Mouse (Mus musculus): ENCODE results near the gene Trnau1ap.
A peak's percentile ranks its signal among the peaks of the same experiment; 100 is the strongest.
"Not testable (repeated sequence)": the region's sequence is repeated elsewhere in the genome, so short reads cannot be mapped to it uniquely, and the experiment has no call there.

Gene Trnau1ap

DNA sequence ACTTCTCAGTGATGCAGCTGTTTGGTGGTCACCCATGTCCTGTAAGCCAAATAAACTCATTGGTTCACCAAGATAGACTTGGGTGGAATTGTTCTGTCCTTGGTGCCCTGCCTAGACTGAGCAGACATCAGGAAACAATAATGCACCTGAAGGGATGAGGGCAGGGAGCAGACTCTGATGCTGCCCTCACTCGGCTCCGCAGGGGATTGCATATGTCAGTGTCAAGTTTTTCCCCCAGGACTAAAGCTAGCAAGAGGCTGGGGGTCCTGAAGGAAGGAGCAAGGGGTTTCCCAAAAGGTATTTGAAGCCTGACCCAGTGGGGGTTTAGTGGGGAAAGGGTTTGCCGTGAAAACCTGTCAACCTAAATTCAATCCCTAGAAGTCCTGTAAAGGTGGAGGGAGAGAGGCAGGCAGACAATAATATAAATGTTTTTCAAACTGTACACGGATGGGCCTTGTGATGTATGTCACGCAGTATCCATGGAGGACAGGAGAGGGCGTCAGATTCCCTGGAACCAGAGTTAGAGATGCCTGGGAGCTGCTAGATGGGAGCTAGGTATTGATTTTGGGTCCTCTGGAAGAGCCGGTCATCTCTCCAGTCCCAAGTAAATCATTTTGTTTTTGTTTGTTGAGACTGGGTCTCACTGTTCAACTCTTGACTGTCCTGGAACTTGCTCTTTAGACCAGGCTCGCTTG is 33.5 kb downstream of the Trnau1ap start:
- DNase-seq = no peak

DNA sequence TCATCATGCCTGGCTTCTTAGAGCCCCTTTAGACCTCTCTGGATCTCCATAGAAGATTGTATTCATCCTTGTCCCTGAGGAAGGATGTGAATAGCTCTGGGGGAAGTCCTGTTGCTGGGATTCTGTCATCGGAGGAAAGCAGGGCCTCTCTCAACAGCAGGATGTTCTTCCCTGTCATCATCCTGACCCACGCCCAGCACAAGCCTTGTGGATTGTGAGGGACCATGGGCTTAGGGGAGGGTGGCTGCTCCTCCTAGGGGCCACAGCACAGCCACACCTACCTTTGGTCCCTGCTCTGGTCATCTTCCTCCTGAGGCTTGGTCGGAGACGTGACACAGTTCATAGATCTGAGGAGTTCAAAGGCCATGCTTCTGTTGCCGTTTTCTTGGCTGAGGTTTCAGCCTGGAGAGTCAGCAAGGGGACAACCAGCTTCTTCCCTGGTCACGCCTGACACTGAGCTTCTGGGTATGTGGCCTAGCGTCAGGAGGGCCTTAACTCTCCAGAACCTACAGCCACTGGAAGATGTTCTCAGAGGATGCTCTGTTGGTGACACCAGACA is 35.6 kb downstream of the Trnau1ap start:
- DNase-seq = peak; percentile 31

DNA sequence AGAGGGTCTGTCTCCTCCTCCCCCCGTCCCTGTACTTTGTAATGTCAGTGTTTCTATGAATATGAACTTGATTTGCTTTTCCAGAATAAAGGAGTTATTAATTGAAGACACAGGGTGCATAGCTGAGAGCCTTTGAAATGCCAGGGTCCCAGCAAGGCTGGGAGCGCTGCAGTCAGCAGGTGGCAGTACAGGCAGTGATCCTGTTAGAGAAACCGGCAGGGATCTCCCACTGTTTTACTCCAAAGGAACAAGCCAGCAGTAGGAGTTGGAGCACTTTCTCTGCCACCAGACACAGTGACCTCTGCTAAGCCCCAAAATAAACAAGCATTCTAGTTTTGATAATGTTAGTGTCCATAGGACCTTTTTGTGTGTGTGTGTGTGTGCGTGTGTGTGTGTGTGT is 36.4 kb downstream of the Trnau1ap start:
- DNase-seq = peak; percentile 84

DNA sequence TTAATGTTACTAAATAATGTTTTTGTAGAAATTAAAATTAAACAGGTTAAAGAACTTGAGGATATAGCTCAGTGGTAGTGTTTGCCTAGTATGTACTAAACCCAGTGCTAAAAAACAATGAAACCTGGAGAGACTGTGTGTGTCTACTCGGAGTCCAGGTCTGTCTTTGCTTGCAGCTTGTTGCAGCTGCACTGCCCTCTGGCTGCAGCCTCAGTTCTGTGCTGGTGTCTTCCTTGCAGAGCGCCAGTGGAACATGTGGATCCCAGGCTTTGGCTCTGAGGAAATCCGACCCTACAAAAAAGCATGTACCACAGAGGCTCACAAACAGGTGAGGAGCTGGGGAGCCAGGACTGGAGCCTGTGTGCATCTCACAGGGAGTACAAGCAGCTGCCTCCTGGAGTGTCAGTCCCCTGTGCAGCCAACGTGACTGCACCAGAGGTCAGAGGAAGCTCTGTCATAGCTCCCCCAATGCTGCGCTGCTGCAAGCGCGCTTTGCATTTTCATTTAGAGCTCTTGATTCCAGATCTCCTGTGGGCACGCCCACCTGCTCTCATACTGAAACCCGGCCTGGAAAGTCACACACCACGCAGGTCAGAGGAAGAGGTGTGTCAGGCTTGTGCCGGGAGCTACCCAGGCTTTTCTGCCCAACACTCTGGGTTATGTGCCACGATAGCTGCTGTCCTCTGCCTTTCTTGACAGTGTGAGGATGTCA is 37.6 kb downstream of the Trnau1ap start:
- no peak for DNase-seq

DNA sequence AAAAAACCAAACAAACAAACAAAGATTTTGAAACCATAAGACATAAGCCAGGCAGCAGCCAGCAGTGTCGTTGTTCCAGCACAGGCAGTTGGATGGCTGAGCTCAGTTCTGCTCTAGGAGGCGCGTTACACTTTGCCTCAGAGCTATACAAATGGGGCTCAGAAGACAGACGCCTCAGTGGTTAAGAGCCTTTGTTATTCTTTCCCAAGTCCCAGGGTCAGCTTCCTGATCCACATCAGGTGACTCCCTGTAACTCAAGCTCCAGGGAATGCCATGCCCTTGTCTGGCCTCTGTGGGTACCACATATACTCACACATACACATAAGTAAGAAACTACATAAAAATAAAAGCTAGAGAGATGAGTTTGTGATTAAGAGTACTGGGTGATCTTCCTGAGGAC is 38.3 kb downstream of the Trnau1ap start:
- DNase-seq = no peak

DNA sequence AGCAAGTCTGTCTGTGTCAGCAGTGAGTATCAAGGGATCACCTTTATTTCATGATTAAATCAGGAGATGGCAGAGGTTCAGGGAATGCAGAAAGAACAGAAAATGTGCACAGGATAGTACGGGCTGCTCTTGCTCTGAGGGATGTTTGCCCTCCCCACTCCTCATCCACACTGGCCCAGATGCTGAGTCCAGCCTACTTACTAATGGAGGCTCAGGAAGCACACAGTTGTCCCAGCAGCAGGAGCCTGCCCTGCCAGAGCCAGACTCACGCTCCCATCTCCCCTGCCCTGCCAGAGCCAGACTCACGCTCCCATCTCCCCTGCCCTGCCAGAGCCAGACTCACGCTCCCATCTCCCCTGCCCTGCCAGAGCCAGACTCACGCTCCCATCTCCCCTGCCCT is 40.5 kb downstream of the Trnau1ap start:
- DNase-seq = not testable (repeated sequence)

DNA sequence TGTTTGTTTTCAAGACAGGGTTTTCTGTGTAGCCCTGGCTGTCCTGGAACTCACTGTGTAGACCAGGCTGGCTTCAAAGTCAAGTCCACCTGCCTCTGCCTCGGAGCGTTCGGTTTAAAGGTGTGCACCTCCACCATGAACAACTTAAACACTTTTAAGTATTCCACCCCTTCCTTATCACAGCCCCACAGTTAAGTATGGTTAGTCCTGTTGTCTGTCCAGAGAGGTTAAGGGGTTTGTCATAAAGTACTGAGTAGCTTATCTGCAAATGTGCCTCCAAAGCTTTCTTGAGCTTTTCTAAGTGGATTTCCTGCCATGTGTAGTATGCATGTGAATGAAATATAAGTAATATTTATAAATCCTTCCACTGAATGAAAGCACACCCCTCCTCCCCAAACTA is 53.4 kb downstream of the Trnau1ap start:
- DNase-seq = no peak

DNA sequence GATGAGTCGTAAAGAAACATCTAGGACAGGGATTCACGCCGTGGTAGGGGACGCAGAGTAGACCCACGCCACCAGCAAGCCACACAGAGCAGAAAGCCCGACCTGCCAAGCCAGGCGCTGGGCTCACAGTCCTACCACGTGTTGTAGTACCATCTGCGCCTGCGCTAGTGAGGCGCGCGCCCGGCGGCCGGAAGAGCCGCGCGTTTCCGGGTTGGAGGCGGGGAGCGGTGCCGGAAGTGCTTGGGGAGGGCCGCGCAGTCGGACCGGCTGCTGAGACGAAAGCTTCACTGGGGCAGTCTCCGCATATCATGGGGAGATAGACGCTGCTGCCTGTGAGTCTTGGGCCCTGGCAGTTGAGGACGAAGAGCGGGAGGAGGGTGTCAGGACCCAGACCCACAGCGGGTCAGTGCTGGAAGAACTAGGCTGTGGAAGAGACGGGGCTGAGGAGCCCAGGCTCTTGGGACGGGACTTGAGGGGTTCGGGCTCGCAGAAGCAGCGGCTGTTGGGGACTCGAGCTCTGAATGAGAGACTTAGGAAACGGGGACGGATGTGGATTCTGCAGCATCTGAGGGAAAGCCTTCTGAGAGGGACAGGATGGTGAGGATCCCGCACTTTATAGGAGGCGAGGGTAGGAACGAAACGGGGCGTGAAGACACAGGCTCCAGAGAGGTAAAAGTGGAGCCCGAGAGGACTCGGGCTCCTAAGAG is 55.0 kb downstream of the Trnau1ap start, which contains the start of gene Taf12:
TSS of gene Taf12 (plus strand) at position 220 of the 707 bp plus-strand sequence.
- DNase-seq = peak; percentile 95

DNA sequence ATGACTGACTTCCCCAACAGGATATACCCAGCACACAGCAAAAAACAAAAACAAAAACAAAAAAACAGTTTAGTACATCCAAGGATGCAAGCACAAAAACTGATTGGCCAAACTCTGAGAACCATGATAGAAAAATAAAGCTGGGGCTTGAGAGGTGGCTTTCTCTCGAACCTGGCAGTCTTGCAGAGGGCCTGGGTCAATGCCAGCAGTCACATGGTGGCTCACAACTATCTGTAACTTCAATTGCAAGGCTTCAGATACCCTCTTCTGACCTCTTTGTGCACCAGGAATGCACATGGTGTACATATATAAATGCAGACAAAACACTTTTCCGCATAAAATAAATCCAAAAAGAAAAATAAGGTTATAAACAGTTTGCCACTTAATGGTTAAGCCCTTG is 56.2 kb downstream of the Trnau1ap start:
- peak; percentile 53 for DNase-seq

DNA sequence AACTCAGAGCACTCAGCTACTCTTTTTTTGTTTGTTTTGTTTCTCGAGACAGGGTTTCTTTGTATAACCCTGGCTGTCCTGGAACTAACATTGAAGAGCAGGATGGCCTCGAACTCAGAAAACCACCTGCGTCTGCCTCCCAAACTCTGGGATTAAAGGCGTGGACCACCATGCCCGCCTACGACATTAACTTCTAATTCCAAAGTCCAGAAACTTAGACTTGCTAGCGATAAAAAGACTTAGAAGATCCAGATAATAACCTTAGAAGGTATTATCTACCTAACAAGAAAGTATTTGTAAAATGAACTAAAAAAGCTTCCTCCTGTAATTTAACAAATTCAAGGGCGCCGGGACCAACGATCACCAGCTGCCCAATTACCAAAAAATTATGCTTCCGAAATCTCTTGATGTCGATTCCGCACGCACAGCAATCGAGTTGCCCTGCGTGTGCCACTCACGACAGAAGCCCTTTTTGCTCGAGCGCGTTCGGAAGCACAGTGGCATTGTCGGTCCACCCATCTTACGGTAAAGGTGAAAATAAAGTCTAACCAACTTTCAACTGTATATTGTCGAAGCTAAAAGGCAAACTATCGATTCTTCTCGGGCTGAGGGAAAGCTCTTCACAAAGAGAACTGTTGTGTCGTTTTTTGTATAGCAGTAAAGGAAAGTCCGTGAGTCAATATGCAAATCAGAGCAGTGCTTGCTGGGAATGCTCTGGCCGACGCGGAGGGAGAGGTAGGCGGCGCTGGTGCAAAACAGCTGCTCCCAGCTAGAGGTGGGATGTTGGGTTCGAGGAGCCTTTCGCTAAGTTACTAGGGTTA is 59.4 kb downstream of the Trnau1ap start:
- peak; percentile 90 for DNase-seq

DNA sequence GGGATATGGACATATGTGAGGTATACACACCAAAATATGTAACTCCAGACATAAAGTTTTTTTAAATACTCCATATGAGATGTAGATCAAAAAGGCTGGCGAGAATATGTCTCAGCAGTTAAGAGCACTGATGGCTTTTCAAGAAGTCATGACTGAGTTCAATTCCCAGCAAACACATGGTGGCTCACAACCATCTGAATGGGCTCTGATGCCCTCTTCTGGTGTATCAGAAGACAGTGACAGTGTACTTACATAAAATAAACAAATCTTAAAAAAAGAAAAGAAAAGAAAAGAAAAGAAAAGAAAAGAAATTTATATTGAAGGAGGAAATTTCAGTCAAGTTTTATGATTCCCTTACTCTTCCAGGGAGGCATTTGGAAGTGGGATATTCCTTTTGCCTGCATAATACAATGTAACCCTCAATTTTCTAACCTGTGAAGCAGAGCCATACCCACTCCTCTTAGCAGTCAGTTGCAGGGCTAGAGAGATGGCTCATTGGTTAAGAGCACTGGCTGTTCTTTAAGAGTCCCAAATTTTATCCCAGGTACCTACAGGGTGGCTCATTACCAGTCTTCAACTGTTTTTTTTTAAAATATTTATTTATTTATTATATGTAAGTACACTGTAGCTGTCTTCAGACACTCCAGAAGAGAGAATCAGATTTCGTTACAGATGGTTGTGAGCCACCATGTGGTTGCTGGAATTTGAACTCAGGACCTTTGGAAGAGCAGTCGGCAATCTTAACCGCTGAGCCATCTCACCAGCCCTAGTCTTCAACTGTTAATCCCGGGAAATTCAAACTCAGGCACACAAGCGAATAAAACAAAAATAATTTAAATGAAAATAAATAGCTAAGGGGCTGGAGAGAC is 60.2 kb downstream of the Trnau1ap start:
- no peak for DNase-seq

DNA sequence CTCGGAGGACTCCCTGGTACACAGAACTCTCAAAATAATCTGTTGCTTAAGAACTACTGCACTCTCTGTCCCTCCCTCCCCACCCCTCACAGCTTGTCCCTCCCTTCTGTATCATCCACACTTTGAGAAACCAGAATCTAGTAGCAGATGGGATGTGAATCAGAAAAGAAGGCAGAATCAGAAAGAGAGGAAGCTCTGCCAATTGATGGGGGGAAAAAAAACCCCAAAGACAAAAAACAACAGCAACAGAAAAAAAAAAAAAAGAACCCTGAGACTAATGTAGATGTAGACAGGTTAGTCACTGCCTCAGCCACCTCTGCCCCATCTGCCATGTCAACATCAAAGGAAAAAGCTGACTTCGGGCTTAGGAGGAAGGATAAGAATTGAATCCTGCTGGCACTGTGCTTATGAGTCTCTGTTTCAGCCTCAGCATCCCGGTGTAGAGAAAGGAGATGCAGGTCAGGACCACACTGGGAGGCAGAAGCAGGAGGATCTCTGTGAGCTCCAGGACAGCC is 62.4 kb downstream of the Trnau1ap start:
- DNase-seq = no peak

DNA sequence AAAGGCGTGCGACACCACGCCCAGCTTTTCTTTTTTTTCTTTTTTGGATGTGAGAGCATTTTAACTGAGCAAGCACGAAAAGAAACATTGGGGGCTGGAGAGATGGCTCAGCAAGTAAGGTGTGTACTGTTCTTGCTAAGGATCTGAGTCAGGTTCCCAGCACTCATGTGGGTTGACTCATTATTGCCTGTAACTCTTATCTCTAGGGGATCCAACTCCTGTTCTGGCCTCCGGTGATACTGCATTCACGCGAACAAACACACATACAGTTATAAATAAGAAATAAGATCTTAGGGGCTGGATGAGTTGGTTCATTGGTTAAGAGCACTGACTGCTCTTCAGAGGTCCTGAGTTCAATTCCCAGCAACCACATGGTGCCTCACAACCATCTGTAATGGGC is 66.0 kb downstream of the Trnau1ap start:
- no peak for DNase-seq

DNA sequence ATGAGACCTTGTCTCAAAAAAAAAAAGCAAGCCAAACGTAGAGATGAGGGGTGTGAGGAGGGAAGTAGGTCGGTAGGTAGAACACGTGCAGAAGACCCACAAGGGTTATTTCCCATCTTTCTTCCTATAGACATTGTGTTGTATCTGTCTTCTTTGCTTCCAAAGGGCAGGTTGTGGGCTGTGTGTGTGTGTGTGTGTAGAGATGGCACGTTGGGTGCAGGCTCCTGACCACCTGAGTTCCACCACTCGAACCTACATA is 67.1 kb downstream of the Trnau1ap start:
- no peak for DNase-seq

Measured in kidney, postnatal 10 days (tissue).